Mouse (Mus musculus) ES-E14 (cell line): Measurements from ENCODE around the gene Med25. TPM values are rescaled to one million over a fixed set of nuclear protein-coding genes. Genes with fewer than 3 reads are reported as not detected.
A peak's percentile ranks its signal among the peaks of the same experiment; 100 is the strongest.

Experiments used
- DNase-seq: peaks from one replicate; pipeline ENCODE4 v3.0.0-alpha.2; 2013; ENCODE audit warnings: low read depth, low spot score
- H3K27ac ChIP-seq: 2 replicates; pipeline ENCODE4 v1.5.1; 2012; ENCODE audit warnings: low read depth, mild to moderate bottlenecking, low read length, moderate library complexity, mixed read lengths; ENCODE audit not compliant: poor library complexity, insufficient read depth, severe bottlenecking
- H3K36me3 ChIP-seq: 2 replicates; pipeline ENCODE4 v1.6.1; 2012; ENCODE audit warnings: mild to moderate bottlenecking, low read length, moderate library complexity, mixed read lengths; ENCODE audit not compliant: control insufficient read depth, poor library complexity, insufficient read depth, severe bottlenecking
- H3K4me1 ChIP-seq, 2 experiments: fragments of 150-350 bp in 1 of 2; sonication (generic) in 1 of 2; 2 replicates each; pipeline ENCODE4 v1.6.1; 2012; ENCODE audit warnings: low read length in 2 of 2, mild to moderate bottlenecking in 1 of 2, mixed read lengths in 1 of 2; ENCODE audit not compliant: control insufficient read depth in 2 of 2, insufficient read depth in 2 of 2, poor library complexity in 1 of 2
- H3K4me3 ChIP-seq, 2 experiments: fragments of 150-350 bp in 1 of 2; sonication (generic) in 1 of 2; 2 replicates each; pipeline ENCODE4 v1.5.1; 2012; ENCODE audit warnings: low read length in 2 of 2, low read depth in 1 of 2, mild to moderate bottlenecking in 1 of 2, mixed read lengths in 1 of 2; ENCODE audit not compliant: insufficient read depth in 1 of 2, poor library complexity in 1 of 2, severe bottlenecking in 1 of 2
- H3K9ac ChIP-seq: 2 replicates; pipeline ENCODE4 v1.6.1; 2012; ENCODE audit warnings: low read depth, mild to moderate bottlenecking, low read length, mixed read lengths; ENCODE audit not compliant: poor library complexity, insufficient read depth, severe bottlenecking
- H3K9me3 ChIP-seq: fragments of 150-350 bp; sonication (generic); 2 replicates; pipeline ENCODE4 v1.6.1; 2012; ENCODE audit warnings: low read depth, mild to moderate bottlenecking, low read length; ENCODE audit not compliant: control insufficient read depth, insufficient read depth
- CHD2 ChIP-seq: IDR thresholded peaks from 2 replicates; pipeline ENCODE4 v1.6.1; 2014; ENCODE audit warnings: mild to moderate bottlenecking, low read depth, low read length, inconsistent platforms
- HCFC1 ChIP-seq: IDR thresholded peaks from 2 replicates; pipeline ENCODE4 v1.6.1; 2012; ENCODE audit warnings: low read length, inconsistent platforms, borderline replicate concordance; ENCODE audit not compliant: insufficient read depth
- MAFK ChIP-seq: IDR thresholded peaks from 2 replicates; pipeline ENCODE4 v1.6.1; 2014; ENCODE audit warnings: mild to moderate bottlenecking, low read depth, low read length, inconsistent platforms; ENCODE audit not compliant: insufficient read depth
- ZC3H11A ChIP-seq: IDR thresholded peaks from 2 replicates; pipeline ENCODE4 v1.6.1; 2012; ENCODE audit warnings: low read depth, mild to moderate bottlenecking, inconsistent platforms, low read length, borderline replicate concordance
- ZNF384 ChIP-seq: IDR thresholded peaks from 2 replicates; pipeline ENCODE4 v1.6.1; 2012; ENCODE audit warnings: low read depth, low read length, inconsistent platforms
- in situ Hi-C, 2 experiments: fragments of 600-800 bp; cut with MboI; formaldehyde crosslinking; loops; one replicate each; pipeline ENCODE4 v1.15.1; 2025; ENCODE audit warnings: low sequenced_read_pairs in 2 of 2, inconsistent platforms in 1 of 2; ENCODE audit not compliant: unreplicated experiment in 2 of 2
- total RNA-seq: library from RNA; depleted of rRNA; stranded (reverse); fragments of 300-350 nt; gene quantifications from 2 replicates; pipeline ENCODE4 v1.2.3, GENCODE M21; 2012

The Med25 gene
- total RNA-seq, 1 experiment: 88.2 TPM

DNA sequence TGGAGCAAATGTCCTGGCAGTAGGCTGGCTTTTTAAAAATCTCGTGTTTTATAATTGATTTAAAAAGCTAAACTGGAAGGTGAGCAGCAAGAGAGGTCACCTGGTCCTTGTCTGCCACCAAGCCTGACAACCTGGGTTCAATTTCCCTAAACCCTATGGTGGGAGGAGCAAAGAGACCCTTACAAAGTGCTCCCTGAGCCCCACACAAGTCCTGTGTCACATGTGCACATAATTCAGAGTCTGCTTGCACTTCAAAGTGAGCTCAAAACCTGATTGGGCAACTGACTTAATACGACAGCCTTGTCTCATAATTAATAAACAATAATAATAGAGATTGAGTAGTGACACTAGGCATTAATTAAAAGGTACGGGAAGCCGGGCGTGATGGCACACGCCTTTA is 21.9 kb downstream of the Med25 start:
- H3K4me1 ChIP-seq: peaks cover 0 to 18% of the 10 kb centered on the region in 2 experiments; a peak in 2 of 4 replicates
- no peak for DNase-seq
- H3K9ac ChIP-seq: no peak overlapping the region
- no peak overlapping the region for H3K27ac ChIP-seq
- H3K36me3 ChIP-seq: peaks cover 4% of the 10 kb centered on the region; the same call in 1 of the 2 replicates
- H3K9me3 ChIP-seq: no peaks in the 10 kb centered on the region
- TF ChIP-seq CHD2 (no peak), ZC3H11A (no peak), ZNF384 (no peak), MAFK (no peak), HCFC1 (no peak)
- 0 out of 4 replicates have a peak overlapping the region, but pooled peaks of 1 of the 2 experiments have one; percentile 0 for H3K4me3 ChIP-seq
- in situ Hi-C loops: no loop called here

DNA sequence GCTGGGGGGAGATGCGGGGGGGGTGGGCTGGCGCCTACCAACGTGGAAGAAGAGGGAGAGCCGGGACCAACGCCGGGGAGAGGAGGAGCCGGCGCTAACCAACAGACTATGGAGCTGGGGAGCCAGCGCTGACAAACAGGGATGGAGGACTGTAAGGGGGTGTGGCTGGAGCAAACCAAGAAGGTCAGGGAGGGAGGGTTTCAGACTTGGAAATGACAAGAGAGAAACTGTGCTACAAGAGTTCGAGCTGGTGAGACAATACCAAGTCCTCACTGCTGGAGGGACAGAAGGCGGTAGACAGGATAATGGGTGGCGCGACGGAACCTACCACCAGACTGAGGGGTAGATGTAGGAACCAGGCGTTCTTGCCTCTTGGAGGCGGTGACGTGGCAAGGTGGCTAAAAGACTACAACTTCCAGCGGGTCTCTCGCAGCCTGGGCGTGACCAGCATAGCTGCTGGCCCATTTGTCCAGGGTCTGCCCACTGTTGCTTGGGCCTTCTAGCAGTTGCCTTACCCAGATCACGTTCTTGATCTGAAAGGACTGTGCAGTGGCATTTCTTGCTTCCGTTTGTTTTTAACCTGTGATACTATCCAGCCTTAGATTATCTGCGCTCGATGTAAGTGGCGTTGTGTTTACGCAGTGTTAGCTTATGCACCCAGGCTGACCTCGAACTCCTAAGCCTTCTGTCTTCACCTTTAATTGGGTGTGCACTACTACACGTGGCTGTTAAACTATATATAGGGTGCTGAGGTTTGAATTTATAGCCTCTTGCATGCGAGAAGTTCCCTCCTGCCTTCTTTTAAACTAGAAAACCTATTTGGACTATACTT is 22.6 kb downstream of the Med25 start, which contains the start of gene Ptov1:
Gene Ptov1 (minus strand): TSS at position 92 of the 832 bp plus-strand sequence.
- peak within 1 kb of the TSS; percentile 94 for H3K9ac ChIP-seq
- in situ Hi-C loops: no loop called here
- peak within 1 kb of the TSS; percentile 91 for H3K27ac ChIP-seq
- peak; percentile 92 for DNase-seq
- peaks cover 10% of the 10 kb centered on the region; the same call in 1 of the 2 replicates for H3K36me3 ChIP-seq
- H3K4me1 ChIP-seq: peaks cover 0 to 18% of the 10 kb centered on the region in 2 experiments; a peak in 2 of 4 replicates
- H3K9me3 ChIP-seq: no peaks in the 10 kb centered on the region
- peak; percentile 89 for TF ChIP-seq HCFC1
- TF ChIP-seq CHD2: no peak
- TF ChIP-seq MAFK: no peak
- TF ChIP-seq ZNF384: no peak
- TF ChIP-seq ZC3H11A: no peak
- H3K4me3 ChIP-seq: peak within 1 kb of the TSS; percentile 76 to 97

DNA sequence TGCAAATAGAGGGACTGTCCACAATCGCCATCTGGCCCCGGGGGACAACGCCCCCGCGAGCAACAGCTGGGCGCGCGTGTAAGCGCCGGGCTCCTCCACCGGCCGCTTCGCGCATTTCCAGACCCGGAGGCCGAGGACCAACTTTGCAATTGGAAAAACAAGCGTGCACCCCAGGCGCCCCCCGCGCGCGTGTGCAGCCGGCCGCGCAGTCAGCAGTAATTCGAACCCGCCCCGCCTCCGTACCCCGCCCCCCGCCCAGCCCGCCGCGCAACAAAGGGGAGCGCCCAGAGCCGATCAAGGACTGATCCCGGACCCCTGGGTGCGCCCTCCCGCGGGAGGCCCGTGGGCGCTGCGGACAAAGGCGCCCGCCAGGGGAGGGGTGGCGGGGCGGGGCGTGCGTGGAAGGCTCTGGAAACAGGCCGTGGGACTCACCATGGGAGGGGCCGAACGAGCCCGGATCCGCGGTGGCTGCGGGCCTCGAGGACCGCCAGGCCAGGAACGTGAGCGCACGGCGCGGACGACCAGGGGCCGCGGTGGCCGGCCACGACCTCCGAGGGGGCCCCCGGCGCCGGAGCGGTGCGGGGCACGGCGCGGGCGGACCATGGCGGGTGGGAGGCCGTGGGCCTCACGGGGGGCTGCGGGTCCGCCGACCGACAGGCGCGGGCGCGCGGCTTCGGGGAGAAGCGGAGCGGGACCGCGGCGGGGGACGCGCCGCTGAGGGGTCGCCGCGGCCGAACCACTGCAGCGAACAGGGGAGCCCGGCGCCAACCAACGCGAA is 23.4 kb downstream of the Med25 start:
- peak overlapping the region; percentile 76 to 97 for H3K4me3 ChIP-seq
- DNase-seq: no peak
- H3K9me3 ChIP-seq: no peaks in the 10 kb centered on the region
- peaks cover 18% of the 10 kb centered on the region for H3K36me3 ChIP-seq
- H3K4me1 ChIP-seq: peaks cover 0 to 18% of the 10 kb centered on the region in 2 experiments; a peak in 2 of 4 replicates
- in situ Hi-C loops: no loop called here
- H3K9ac ChIP-seq: peak overlapping the region; percentile 94
- H3K27ac ChIP-seq: peak overlapping the region; percentile 91
- TF ChIP-seq ZNF384 (no peak), CHD2 (no peak), HCFC1 (no peak), MAFK (peak; percentile 64; the same call in 1 of the 2 replicates), ZC3H11A (no peak)

DNA sequence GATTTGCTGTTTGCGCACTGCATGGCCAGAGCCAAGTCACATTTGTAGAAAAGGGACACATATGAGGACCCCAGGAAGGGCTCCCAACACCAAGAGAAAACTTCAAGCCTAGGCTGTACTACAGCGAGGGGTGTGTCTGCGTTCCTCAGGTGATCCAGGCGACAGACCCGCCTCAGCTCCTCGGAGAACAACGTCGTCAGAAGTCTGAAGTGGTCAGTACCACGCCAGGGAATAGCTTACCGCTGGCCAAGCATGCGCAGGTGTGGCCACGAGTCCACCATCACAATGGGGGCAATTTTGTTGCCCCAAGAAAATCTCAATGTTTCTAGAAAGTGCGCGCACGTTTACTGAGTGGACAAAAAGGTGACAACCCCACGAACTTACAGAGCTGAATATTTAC is 24.0 kb downstream of the Med25 start:
- TF ChIP-seq ZC3H11A (no peak), ZNF384 (no peak), CHD2 (no peak), HCFC1 (no peak), MAFK (no peak)
- Histone ChIP-seq H3K4me3 (peak overlapping the region; percentile 76 to 97), H3K9ac (0 out of 2 replicates have a peak overlapping the region, but pooled peaks have one; percentile 94), H3K4me1 (peaks cover 0 to 19% of the 10 kb centered on the region in 2 experiments; a peak in 2 of 4 replicates), H3K36me3 (peaks cover 24% of the 10 kb centered on the region), H3K27ac (no peak overlapping the region), H3K9me3 (no peaks in the 10 kb centered on the region)
- in situ Hi-C loops: no loop called here
- DNase-seq: no peak
